Comparison of ENCODE assay signal across 22 mouse cellular contexts in the genomic region with DNA sequence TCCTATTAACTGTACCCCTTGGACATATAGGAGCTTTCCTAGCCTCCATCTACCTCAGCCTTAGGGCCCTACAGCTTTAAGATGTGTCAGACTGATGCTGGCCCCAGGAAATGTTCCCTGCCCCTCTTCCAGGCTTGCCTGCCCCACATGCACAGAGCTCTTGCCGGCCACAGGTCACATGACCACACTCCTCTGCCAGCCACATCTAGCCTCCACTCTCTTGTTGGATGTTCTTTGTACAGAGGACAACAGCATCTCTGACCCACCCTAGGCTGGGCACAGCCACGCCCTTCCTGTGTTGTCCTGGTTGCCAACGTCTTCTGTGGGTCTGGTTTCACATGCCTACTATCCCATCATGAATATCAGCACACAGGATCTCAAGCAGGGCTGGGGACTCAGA. TPM values are rescaled to one million over a fixed set of nuclear protein-coding genes. Genes with fewer than 3 reads are reported as not detected.
DNase-seq lines count a peak whose midpoint lies in the region; ATAC-seq lines count a peak whose summit lies in the region.
"Had no signal": no experiment of that assay in that cellular context is flagged by ENCODE, and none has a peak within 500 bp of the region (broad histone marks: within the 10 kb centered on the region; RNA-seq: fewer than 3 reads in every experiment).

No protein-coding gene starts in this region.

- 36% methylated on average over 3 of the region's 3 CpGs for WGBS in heart, embryonic 14.5 days
- WGBS in liver, embryonic 11.5 days: 40% methylated on average over 3 of the region's 3 CpGs
- 32% methylated on average over 3 of the region's 3 CpGs for WGBS in liver, embryonic 12.5 days (ENCODE audit: insufficient replicate concordance)

- peaks cover 42% of the 10 kb centered on the region for H3K36me3 ChIP-seq in heart, embryonic 14.5 days (ENCODE audit: control insufficient read depth, insufficient read depth, low read length)
- H3K36me3 ChIP-seq in liver, embryonic 11.5 days (ENCODE audit: control insufficient read depth, insufficient read depth, low read length): no peaks in the 10 kb centered on the region
- H3K36me3 ChIP-seq in liver, embryonic 12.5 days: no peaks in the 10 kb centered on the region
- H3K36me3 ChIP-seq: forebrain, embryonic 12.5 days; hindbrain, embryonic 12.5 days; limb, embryonic 13.5 days; liver, embryonic 15.5 days; midbrain, embryonic 15.5 days had no signal

- H3K27ac ChIP-seq in heart, embryonic 14.5 days (replicated peaks in 1 of 2; ENCODE audit: control insufficient read depth in 1 of 2, insufficient read depth in 1 of 2, low read depth in 2 of 2, low read length in 2 of 2): peak overlapping the region; percentile 86 to 91
- H3K27ac ChIP-seq in liver, embryonic 11.5 days (ENCODE audit: low read depth, low read length): no peak overlapping the region
- H3K27ac ChIP-seq in liver, embryonic 12.5 days: no peak overlapping the region
- H3K27ac ChIP-seq: forebrain, embryonic 12.5 days; hindbrain, embryonic 12.5 days; liver, embryonic 15.5 days; midbrain, embryonic 15.5 days; stomach, postnatal 0 days had no signal

- peak; percentile 13; the same call in 1 of the 2 replicates for ATAC-seq in frontal cortex, adult (ENCODE audit: low TSS enrichment)
- ATAC-seq in heart, embryonic 14.5 days (ENCODE audit: insufficient number of reproducible peaks, insufficient read depth, low FRiP score, low read depth): 0 out of 2 replicates have a peak, but pooled peaks have one; percentile 6
- 0 out of 2 replicates have a peak, but pooled peaks have one; percentile 18 for ATAC-seq in liver, embryonic 11.5 days (replicated peaks; ENCODE audit: low FRiP score)
- no peak for ATAC-seq in liver, embryonic 12.5 days
- peak; percentile 47; the same call in 1 of the 2 replicates for ATAC-seq in megakaryocyte progenitor cell, adult 5-6 weeks (replicated peaks; ENCODE audit: poor library complexity)
- ATAC-seq: lung, postnatal 0 days had no signal

- no peak for DNase-seq in frontal cortex, postnatal 36 days (ENCODE audit: low spot score in 2 of 2)
- DNase-seq in heart, postnatal 25 days (ENCODE audit: low spot score): no peak
- DNase-seq in liver, embryonic 11.5 days (ENCODE audit: low spot score): no peak
- DNase-seq in lung, postnatal 14 days: no peak
- DNase-seq: cerebellum, adult 2 months; cerebellum, postnatal 36 days; gastrocnemius, postnatal 25 days; kidney, adult 18-20 months; kidney, postnatal 14 days had no signal

- H3K4me2 ChIP-seq in heart, embryonic 14.5 days (ENCODE audit: low read length): peak overlapping the region; percentile 37; the same call in 1 of the 2 replicates
- no peak overlapping the region for H3K4me2 ChIP-seq in liver, embryonic 11.5 days
- H3K4me2 ChIP-seq in liver, embryonic 12.5 days: no peak overlapping the region
- H3K4me2 ChIP-seq: forebrain, embryonic 12.5 days; limb, embryonic 13.5 days; liver, embryonic 15.5 days; midbrain, embryonic 15.5 days had no signal

- peak overlapping the region; percentile 65 for H3K9ac ChIP-seq in heart, embryonic 14.5 days (ENCODE audit: low read length)
- H3K9ac ChIP-seq in liver, embryonic 11.5 days (ENCODE audit: low read depth, low read length): no peak overlapping the region
- no peak overlapping the region for H3K9ac ChIP-seq in liver, embryonic 12.5 days
- H3K9ac ChIP-seq: forebrain, embryonic 12.5 days; hindbrain, embryonic 12.5 days; limb, embryonic 13.5 days; liver, embryonic 15.5 days; midbrain, embryonic 15.5 days had no signal

- H3K9me3 ChIP-seq in heart, embryonic 14.5 days (ENCODE audit: control insufficient read depth, low read length): no peaks in the 10 kb centered on the region
- no peaks in the 10 kb centered on the region for H3K9me3 ChIP-seq in liver, embryonic 11.5 days (ENCODE audit: control insufficient read depth, low read length)
- no peaks in the 10 kb centered on the region for H3K9me3 ChIP-seq in liver, embryonic 12.5 days (replicated peaks)
- H3K9me3 ChIP-seq: forebrain, embryonic 12.5 days; hindbrain, embryonic 12.5 days; limb, embryonic 13.5 days; liver, embryonic 15.5 days; midbrain, embryonic 15.5 days had no signal

- intact Hi-C loops in heart, postnatal 25 days (cut with DNase I): no loop called here

- no peaks in the 10 kb centered on the region for H3K27me3 ChIP-seq in heart, embryonic 14.5 days (ENCODE audit: control insufficient read depth, insufficient read depth, low read length)
- H3K27me3 ChIP-seq in liver, embryonic 11.5 days (replicated peaks; ENCODE audit: control insufficient read depth, insufficient read depth, low read length): peaks cover 9% of the 10 kb centered on the region
- H3K27me3 ChIP-seq in liver, embryonic 12.5 days (replicated peaks): peaks cover 53% of the 10 kb centered on the region
- H3K27me3 ChIP-seq: hindbrain, embryonic 12.5 days; midbrain, embryonic 15.5 days had no signal

- H3K4me1 ChIP-seq in heart, embryonic 14.5 days (ENCODE audit: control insufficient read depth in 2 of 2, insufficient read depth in 2 of 2, low read length in 2 of 2): peaks cover 48 to 52% of the 10 kb centered on the region in 2 experiments
- H3K4me1 ChIP-seq in liver, embryonic 11.5 days (replicated peaks; ENCODE audit: control insufficient read depth, insufficient read depth, low read length): no peaks in the 10 kb centered on the region
- no peaks in the 10 kb centered on the region for H3K4me1 ChIP-seq in liver, embryonic 12.5 days
- H3K4me1 ChIP-seq: liver, embryonic 15.5 days; midbrain, embryonic 15.5 days had no signal

- H3K4me3 ChIP-seq in heart, embryonic 14.5 days (ENCODE audit: control insufficient read depth in 1 of 2, insufficient read depth in 1 of 2, low read depth in 1 of 2, low read length in 2 of 2): no peak overlapping the region
- H3K4me3 ChIP-seq in liver, embryonic 11.5 days (ENCODE audit: low read depth, low read length): no peak overlapping the region
- no peak overlapping the region for H3K4me3 ChIP-seq in liver, embryonic 12.5 days
- H3K4me3 ChIP-seq: forebrain, embryonic 12.5 days; hindbrain, embryonic 12.5 days; limb, embryonic 13.5 days; liver, embryonic 15.5 days; midbrain, embryonic 15.5 days had no signal

RNA-seq across cellular contexts. Expression of a gene that starts 26.8 kb away (rescaled TPM):
- polyA plus RNA-seq in heart, embryonic 14.5 days (2014; fragmentation: Nextera tagmentation; extraction: Ambion mirVana): 19.6 and 21.3 TPM in 2 replicates
- total RNA-seq in heart, postnatal 25 days (2021): 1 to 10 TPM; 4.1 to 5.2 TPM
- 19.7 and 23.3 TPM in 2 replicates for polyA plus RNA-seq in liver, embryonic 11.5 days (2014; fragmentation: Nextera tagmentation; extraction: Ambion mirVana)
- 13.8 and 14.0 TPM in 2 replicates for polyA plus RNA-seq in liver, embryonic 12.5 days (2016; fragmentation: Nextera tagmentation; extraction: Ambion mirVana)
- 0.71 and 1.0 TPM in 2 replicates for total RNA-seq in megakaryocyte progenitor cell, adult 5-6 weeks (2015)
- total RNA-seq in megakaryocyte progenitor cell, adult 5-6 weeks (2017): 0.08 and 0.37 TPM in 2 replicates

RNA-seq across cellular contexts. Expression of a gene that starts 26.8 kb away (rescaled TPM):
- polyA plus RNA-seq in heart, embryonic 14.5 days (2014; fragmentation: Nextera tagmentation; extraction: Ambion mirVana): 225 and 239 TPM in 2 replicates
- total RNA-seq in heart, postnatal 25 days (2021): 100 to 1,000 TPM; 515 to 520 TPM
- 0.70 TPM in 1 of 2 replicates, not detected in the other for polyA plus RNA-seq in liver, embryonic 11.5 days (2014; fragmentation: Nextera tagmentation; extraction: Ambion mirVana)
- not detected in 2 replicates for polyA plus RNA-seq in liver, embryonic 12.5 days (2016; fragmentation: Nextera tagmentation; extraction: Ambion mirVana)
- total RNA-seq in megakaryocyte progenitor cell, adult 5-6 weeks (2015): not detected in 2 replicates
- not detected in 2 replicates for total RNA-seq in megakaryocyte progenitor cell, adult 5-6 weeks (2017)
- total RNA-seq: megakaryocyte, adult 5-6 weeks; neutrophil, adult 5-6 weeks had no signal
- polyA plus RNA-seq: forebrain, embryonic 12.5 days; midbrain, embryonic 15.5 days had no signal

Comparison
In these comparisons a context has a peak if more than half of its experiments do, and no peak if none do; other contexts are left out.
1. H3K27ac ChIP-seq: peak in heart, embryonic 14.5 days (2 of 2); none in liver, embryonic 11.5 days (single experiment) and liver, embryonic 12.5 days (single experiment).
2. RNA of a gene that starts 26.8 kb away (polyA plus RNA-seq): 225 to 239 TPM in heart, embryonic 14.5 days; 0.70 TPM in liver, embryonic 11.5 days and not detected in liver, embryonic 12.5 days; every median in the first group is over 100 times any median in the second.